Mouse (Mus musculus): ENCODE measurements at regions not wholly inside any gene's neighbourhood (a gene's known extent, or its start where the extent isn't known, plus 50 kb on each side); places are given as distances from the start of the nearest gene placed in this dataset.

DNA sequence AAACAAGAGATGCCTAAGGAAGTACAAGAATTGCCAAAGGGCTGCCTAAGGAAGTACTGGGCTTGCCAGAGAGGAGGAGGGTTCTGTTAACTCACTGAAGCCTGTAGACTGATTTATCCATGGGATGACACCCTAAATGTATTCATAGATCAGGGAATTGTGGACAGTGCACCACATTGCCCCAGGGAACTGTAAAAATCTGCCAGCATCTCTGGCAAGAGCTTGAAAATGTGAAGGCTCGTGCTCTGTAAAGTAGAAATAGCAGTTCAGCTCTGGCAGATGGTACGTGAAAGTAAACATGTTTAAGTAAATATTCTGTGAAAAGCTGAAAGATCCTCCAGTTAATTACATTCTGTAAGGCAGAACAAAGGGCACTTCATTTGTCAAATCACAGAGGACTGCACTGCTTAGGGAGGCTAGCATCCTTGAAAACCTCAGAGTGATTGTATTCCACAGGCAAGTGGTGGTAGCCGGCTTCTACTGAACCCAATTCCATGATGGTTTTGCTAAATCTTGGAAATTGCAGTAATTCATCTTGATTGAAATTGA is 445.9 kb upstream of the Grin3a start:
- in situ Hi-C loops (cut with MboI, MseI), result no loop called here

DNA sequence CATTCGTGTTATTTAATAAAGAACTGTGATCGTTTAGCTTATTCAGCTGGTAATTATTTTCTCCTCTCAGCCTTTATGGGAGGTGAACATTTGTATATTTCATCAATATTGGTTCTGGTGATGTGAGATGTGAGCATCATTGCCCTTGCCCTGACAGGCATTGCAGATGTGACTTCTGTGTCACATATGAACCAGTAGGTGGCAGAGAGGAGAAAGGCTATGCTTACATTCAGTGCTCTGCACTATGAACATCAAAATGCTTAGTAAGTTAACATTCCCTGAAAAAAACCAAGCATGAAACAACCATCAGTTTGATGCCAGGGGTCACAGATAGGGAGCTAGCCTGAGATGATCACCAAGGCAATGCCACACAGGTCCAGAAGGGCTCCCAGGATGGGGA is 441.1 kb upstream of the Grin3a start:
- in situ Hi-C loops (cut with MboI, MseI), result no loop called here

GRCm38 (mm10) chr4:50259012-50259601 is 413.6 kb upstream of the Grin3a start:
- in situ Hi-C loops (cut with MboI, MseI), result no loop called here

DNA sequence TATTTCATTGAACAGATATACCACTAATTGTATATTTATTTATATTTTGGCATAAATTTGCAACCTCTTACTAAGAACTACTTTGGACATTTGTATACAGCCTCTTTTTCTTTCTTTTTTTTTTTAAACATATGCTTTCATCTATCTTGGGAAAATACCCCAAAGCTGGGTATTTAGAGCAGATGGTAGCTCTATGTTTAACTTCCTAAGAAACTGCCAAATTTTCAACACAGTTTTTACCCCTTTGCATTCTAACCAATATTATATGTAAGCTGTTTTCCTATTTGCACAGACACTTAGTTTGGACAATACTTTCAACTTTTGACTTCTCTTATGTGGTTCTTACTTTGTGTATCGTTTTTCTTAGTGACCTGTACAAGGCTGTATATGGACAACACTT is 396.5 kb upstream of the Grin3a start:
- in situ Hi-C loops (cut with MboI, MseI), result no loop called here

DNA sequence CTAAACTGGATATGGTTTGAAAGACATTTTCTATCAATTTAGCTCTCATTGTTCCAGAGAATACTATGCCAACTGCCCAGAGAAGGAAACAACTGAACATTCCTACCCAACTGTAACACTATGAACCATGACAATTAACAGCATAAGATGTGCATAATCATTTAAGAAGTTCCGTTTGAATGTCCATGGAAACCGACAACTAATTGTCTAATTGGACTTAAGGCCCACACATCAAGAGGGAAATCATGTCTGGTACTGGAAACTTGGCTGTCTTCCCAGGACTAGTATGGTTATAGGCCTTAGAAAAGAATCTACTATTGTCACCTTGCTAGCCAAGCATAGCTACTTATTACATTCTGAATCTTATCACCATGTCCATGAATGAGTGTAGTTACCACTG is 395.4 kb upstream of the Grin3a start:
- in situ Hi-C loops (cut with MboI, MseI), result no loop called here

- in situ Hi-C loops (cut with MboI, MseI), result no loop called here
These were observed 393.8 kb upstream of the Grin3a start for GRCm38 (mm10) chr4:50239386-50239785.

- in situ Hi-C loops (cut with MboI, MseI), result no loop called here
These were observed 389.9 kb upstream of the Grin3a start for GRCm38 (mm10) chr4:50235476-50235875.

DNA sequence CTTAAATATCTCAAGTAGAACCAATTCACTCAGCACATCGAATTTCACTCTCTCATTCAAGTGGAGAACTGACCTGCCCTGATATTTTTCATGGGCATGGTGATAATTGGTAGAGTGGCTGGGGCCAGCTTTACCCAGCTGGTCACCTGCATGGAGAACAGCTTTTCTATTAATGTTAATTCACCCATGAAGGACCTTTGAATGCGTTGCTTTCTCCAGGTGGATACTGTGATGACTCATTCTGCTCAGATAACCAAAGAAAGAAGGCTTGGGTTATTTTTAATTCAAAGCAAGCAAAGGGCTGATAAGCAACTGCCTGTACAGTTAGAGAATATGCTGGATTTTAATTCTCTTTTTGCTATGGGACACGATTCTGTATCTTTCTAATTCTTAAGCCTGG is 357.8 kb upstream of the Grin3a start:
- in situ Hi-C loops (cut with MboI, MseI), result no loop called here

DNA sequence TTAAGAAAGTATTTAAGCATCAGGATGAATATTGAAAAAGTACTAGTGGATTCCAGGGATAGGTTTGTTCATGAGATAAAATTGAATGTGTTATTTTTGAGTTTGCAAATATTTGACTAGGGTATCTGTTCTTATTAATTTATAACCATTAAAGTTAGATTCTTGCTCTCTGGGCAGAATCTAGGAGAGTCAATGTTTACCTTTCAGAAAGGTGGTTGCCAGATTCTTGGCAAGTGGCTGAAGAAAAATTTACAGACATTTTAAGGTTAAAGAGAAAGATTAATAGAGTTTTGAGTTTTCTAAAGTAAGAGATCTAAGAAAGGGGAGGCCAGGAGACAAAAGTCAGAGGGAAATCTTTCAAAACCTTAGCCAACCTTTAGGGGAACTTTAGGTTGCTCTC is 331.7 kb upstream of the Grin3a start:
- in situ Hi-C loops (cut with MboI, MseI), result no loop called here

- in situ Hi-C loops (cut with MboI, MseI), result no loop called here
These were observed 331.1 kb upstream of the Grin3a start for GRCm38 (mm10) chr4:50176656-50177055.

- in situ Hi-C loops (cut with MboI, MseI), result no loop called here
These were observed 315.3 kb upstream of the Grin3a start for GRCm38 (mm10) chr4:50160893-50161292.

GRCm38 (mm10) chr4:50145926-50146325 is 300.4 kb upstream of the Grin3a start:
- in situ Hi-C loops (cut with MboI, MseI), result no loop called here

GRCm38 (mm10) chr4:50130262-50130661 is 284.7 kb upstream of the Grin3a start:
- in situ Hi-C loops (cut with MboI, MseI), result no loop called here

GRCm38 (mm10) chr4:50106557-50106956 is 261.0 kb upstream of the Grin3a start:
- in situ Hi-C loops (cut with MboI, MseI), result no loop called here

- in situ Hi-C loops (cut with MboI, MseI), result no loop called here
These were observed 242.3 kb upstream of the Grin3a start for GRCm38 (mm10) chr4:50087860-50088259.

DNA sequence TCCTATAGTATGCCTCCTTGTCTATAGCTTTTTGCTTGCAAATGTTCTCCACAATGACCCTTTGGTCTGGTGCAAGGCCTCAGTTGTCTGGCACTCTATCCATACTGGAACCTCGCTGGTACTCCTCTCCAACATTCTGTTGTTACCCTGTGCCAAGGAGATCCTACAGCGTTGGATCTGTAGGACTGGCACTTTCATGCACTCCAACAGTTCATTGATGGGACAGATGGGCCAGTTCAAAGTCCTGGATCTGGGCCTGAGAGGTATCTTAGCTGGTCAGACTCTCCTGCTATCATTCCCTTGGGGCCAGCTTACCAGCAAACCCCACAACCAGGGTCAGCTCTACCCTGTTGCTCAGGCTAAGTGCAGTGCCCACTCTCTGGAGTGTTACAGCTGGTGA is 241.1 kb upstream of the Grin3a start:
- in situ Hi-C loops (cut with MboI, MseI), result no loop called here

- in situ Hi-C loops (cut with MboI, MseI), result no loop called here
These were observed 210.0 kb upstream of the Grin3a start for GRCm38 (mm10) chr4:50055519-50055918.

- in situ Hi-C loops (cut with MboI, MseI), result no loop called here
These were observed 195.9 kb upstream of the Grin3a start for GRCm38 (mm10) chr4:50041476-50041875.

GRCm38 (mm10) chr4:50036079-50036478 is 190.5 kb upstream of the Grin3a start:
- in situ Hi-C loops (cut with MboI, MseI), result no loop called here

DNA sequence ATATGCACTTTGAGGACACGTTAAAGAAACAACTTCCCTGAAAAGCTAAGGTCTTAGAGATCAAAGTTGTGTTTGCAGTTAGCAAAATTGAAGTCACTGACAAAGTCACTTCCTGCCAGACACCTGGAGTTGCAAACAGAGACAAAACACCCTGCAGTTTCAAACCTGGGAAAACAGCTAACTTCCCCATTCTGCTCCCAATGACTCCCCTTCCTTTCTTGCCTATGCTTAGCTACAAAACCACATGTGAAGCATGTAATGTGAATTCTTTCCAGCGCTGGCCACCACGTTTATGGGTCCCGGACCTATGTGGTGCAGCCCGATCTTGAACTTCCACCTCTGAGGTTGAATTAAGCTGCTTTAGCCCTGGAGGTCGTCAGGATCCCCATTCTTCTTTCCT is 179.8 kb upstream of the Grin3a start:
- in situ Hi-C loops (cut with MboI, MseI), result loop anchor here (10.0 kb wide), 1 partner anchor 1969 kb away; no protein-coding TSS in a partner anchor

Measured in T-helper 1 cell (primary cell).